Mouse (Mus musculus): Measurements from ENCODE around the gene Cradd.

DNA sequence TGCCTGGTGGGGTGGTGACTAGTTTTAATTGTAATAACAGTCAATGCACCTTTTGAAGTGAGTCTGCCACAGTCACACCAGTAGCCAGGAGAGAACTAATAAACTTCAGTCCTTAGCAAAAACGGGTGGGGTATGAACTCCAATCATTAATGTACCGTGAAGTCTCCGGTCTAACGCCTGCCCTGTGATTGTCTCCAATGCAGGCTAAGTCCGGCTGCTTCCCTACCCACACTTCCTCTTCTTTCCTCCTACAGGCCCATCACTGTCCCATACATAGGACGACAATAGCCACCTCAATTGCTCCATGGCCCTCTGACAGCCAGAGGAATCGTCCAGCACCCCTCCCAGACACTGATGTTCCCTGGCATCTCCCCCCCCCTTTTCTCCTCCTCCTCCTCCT lies 67.8 kb downstream of the Cradd start:
- TF ChIP-seq SMC3 (IDR thresholded peaks at IDR 0.05; ENCODE audit: low read depth, low read length), result no peak
- TF ChIP-seq POLR2A (IDR thresholded peaks at IDR 0.05; ENCODE audit: control insufficient read depth in 1 of 2, insufficient read depth in 1 of 2, low read depth in 1 of 2, low read length in 2 of 2, poor library complexity in 1 of 2), result no peak
- TF ChIP-seq CTCF (IDR thresholded peaks at IDR 0.05 in 2 of 3, conservative IDR thresholded peaks at IDR 0.05 in 1 of 3; ENCODE audit: control insufficient read depth in 1 of 3, insufficient read depth in 1 of 3, low read depth in 2 of 3, low read length in 3 of 3, poor library complexity in 1 of 3, severe bottlenecking in 1 of 3), result no peak
- TF ChIP-seq NRF1 (IDR thresholded peaks at IDR 0.05; ENCODE audit: insufficient read depth, low read depth, low read length, poor library complexity, severe bottlenecking), result no peak
- no peak for TF ChIP-seq ZC3H11A (IDR thresholded peaks at IDR 0.05; ENCODE audit: low read depth, low read length)
- no peak for TF ChIP-seq KAT2A (conservative IDR thresholded peaks at IDR 0.05; ENCODE audit: low read depth, low read length)
